Mouse (Mus musculus) kidney, adult 9 months (tissue): ENCODE measurements around the gene Ush2a.

ENCODE experiments used
- DNase-seq: peaks from one replicate; pipeline ENCODE4 v3.0.0; 2022

Ush2a gene

GRCm38 (mm10) chr1:188674640-188675510 is 413.1 kb downstream of the Ush2a start:
- DNase-seq, result no peak

- no peak for DNase-seq
Measured at GRCm38 (mm10) chr1:188675511-188675863, 413.7 kb downstream of the Ush2a start.

GRCm38 (mm10) chr1:188678189-188678588 is 416.4 kb downstream of the Ush2a start:
- no peak for DNase-seq

GRCm38 (mm10) chr1:188686362-188686761 is 424.5 kb downstream of the Ush2a start:
- DNase-seq, result no peak

GRCm38 (mm10) chr1:188696295-188696694 is 434.5 kb downstream of the Ush2a start:
- DNase-seq, result no peak

- no peak for DNase-seq
Measured at GRCm38 (mm10) chr1:188708176-188708575, 446.4 kb downstream of the Ush2a start.

- no peak for DNase-seq
Measured at GRCm38 (mm10) chr1:188708694-188709093, 446.9 kb downstream of the Ush2a start.

GRCm38 (mm10) chr1:188714131-188714530 is 452.3 kb downstream of the Ush2a start:
- no peak for DNase-seq

GRCm38 (mm10) chr1:188714941-188715340 is 453.1 kb downstream of the Ush2a start:
- DNase-seq, result no peak

GRCm38 (mm10) chr1:188716886-188717285 is 455.1 kb downstream of the Ush2a start:
- no peak for DNase-seq

GRCm38 (mm10) chr1:188725122-188725995 is 463.5 kb downstream of the Ush2a start:
- DNase-seq, result no peak

GRCm38 (mm10) chr1:188726937-188727336 is 465.1 kb downstream of the Ush2a start:
- no peak for DNase-seq

GRCm38 (mm10) chr1:188728625-188729024 is 466.8 kb downstream of the Ush2a start:
- no peak for DNase-seq

- peak; percentile 7 for DNase-seq
Measured at GRCm38 (mm10) chr1:188729179-188729578, 467.4 kb downstream of the Ush2a start.

GRCm38 (mm10) chr1:188734741-188735266 is 473.0 kb downstream of the Ush2a start:
- DNase-seq, result no peak

- no peak for DNase-seq
Measured at GRCm38 (mm10) chr1:188742971-188743370, 481.1 kb downstream of the Ush2a start.

GRCm38 (mm10) chr1:188755031-188755430 is 493.2 kb downstream of the Ush2a start:
- no peak for DNase-seq

- DNase-seq, result no peak
Measured at GRCm38 (mm10) chr1:188760515-188760914, 498.7 kb downstream of the Ush2a start.

GRCm38 (mm10) chr1:188762463-188762862 is 500.6 kb downstream of the Ush2a start:
- no peak for DNase-seq

- DNase-seq, result no peak
Measured at GRCm38 (mm10) chr1:188763761-188764160, 501.9 kb downstream of the Ush2a start.

GRCm38 (mm10) chr1:188770828-188771227 is 509.0 kb downstream of the Ush2a start:
- DNase-seq, result no peak

- no peak for DNase-seq
Measured at GRCm38 (mm10) chr1:188772516-188773229, 510.9 kb downstream of the Ush2a start.

GRCm38 (mm10) chr1:188773631-188774030 is 511.8 kb downstream of the Ush2a start:
- DNase-seq, result no peak
